Mouse (Mus musculus) MEL (cell line): ENCODE measurements around the gene Celf2. TPM values are rescaled to one million over a fixed set of nuclear protein-coding genes. Genes with fewer than 3 reads are reported as not detected.

Source experiments
- DNase-seq: peaks from one replicate; pipeline ENCODE4 v3.0.0; 2011; ENCODE audit warnings: low read depth, low spot score
- H3K27ac ChIP-seq: 2 replicates; pipeline ENCODE4 v1.5.1; 2012; ENCODE audit warnings: low read depth, mild to moderate bottlenecking, control low read depth, low read length, moderate library complexity; ENCODE audit not compliant: control insufficient read depth
- H3K27me3 ChIP-seq, 2 experiments: fragments of 150-350 bp in 1 of 2; sonication (generic) in 1 of 2; 2 replicates each; pipeline ENCODE4 v1.6.1; 2012; ENCODE audit warnings: low read length in 2 of 2, mild to moderate bottlenecking in 2 of 2, improper control_type of control experiment in 1 of 2, moderate library complexity in 1 of 2; ENCODE audit not compliant: insufficient read depth in 2 of 2, control insufficient read depth in 1 of 2
- H3K36me3 ChIP-seq, 2 experiments: 2 replicates each; pipeline ENCODE4 v1.6.1; 2012 to 2014; ENCODE audit warnings: low read length in 2 of 2, improper control_type of control experiment in 1 of 2, inconsistent platforms in 1 of 2, mild to moderate bottlenecking in 1 of 2; ENCODE audit not compliant: insufficient read depth in 2 of 2, control insufficient read depth in 1 of 2
- H3K4me1 ChIP-seq, 2 experiments: fragments of 150-350 bp in 1 of 2; sonication (generic) in 1 of 2; 2 replicates each; pipeline ENCODE4 v1.6.1; 2012; ENCODE audit warnings: low read length in 2 of 2, improper control_type of control experiment in 1 of 2, mild to moderate bottlenecking in 1 of 2; ENCODE audit not compliant: insufficient read depth in 2 of 2, control insufficient read depth in 1 of 2
- H3K4me3 ChIP-seq, 2 experiments: fragments of 150-350 bp in 1 of 2; sonication (generic) in 1 of 2; 2 replicates each; pipeline ENCODE4 v1.5.1; 2012; ENCODE audit warnings: low read depth in 2 of 2, low read length in 2 of 2, mild to moderate bottlenecking in 2 of 2, moderate library complexity in 2 of 2, control low read depth in 1 of 2, improper control_type of control experiment in 1 of 2; ENCODE audit not compliant: control insufficient read depth in 1 of 2, insufficient read depth in 1 of 2
- H3K79me2 ChIP-seq: 2 replicates; pipeline ENCODE4 v1.6.1; 2012; ENCODE audit warnings: mild to moderate bottlenecking, low read length, moderate library complexity; ENCODE audit not compliant: control insufficient read depth, poor library complexity, insufficient read depth
- H3K9ac ChIP-seq: 2 replicates; pipeline ENCODE4 v1.6.1; 2012; ENCODE audit warnings: low read depth, mild to moderate bottlenecking, control low read depth, low read length, moderate library complexity; ENCODE audit not compliant: control insufficient read depth, poor library complexity, severe bottlenecking
- H3K9me3 ChIP-seq: fragments of 150-350 bp; sonication (generic); replicated peaks from 2 replicates; pipeline ENCODE4 v1.6.1; 2012; ENCODE audit warnings: mild to moderate bottlenecking, low read length, improper control_type of control experiment, moderate library complexity; ENCODE audit not compliant: insufficient read depth
- BHLHE40 ChIP-seq: IDR thresholded peaks from 2 replicates; pipeline ENCODE4 v1.6.1; 2012; ENCODE audit warnings: low read depth, mild to moderate bottlenecking, inconsistent platforms, low read length, improper control_type of control experiment, borderline replicate concordance
- CHD1 ChIP-seq: IDR thresholded peaks from 2 replicates; pipeline ENCODE4 v1.6.1; 2012; ENCODE audit warnings: low read depth, mild to moderate bottlenecking, inconsistent platforms, low read length, improper control_type of control experiment
- CHD2 ChIP-seq: IDR thresholded peaks from 2 replicates; pipeline ENCODE4 v1.6.1; 2011; ENCODE audit warnings: low read length, improper control_type of control experiment
- E2F4 ChIP-seq: IDR thresholded peaks from 2 replicates; pipeline ENCODE4 v1.6.1; 2011; ENCODE audit warnings: low read depth, low read length, improper control_type of control experiment, borderline replicate concordance
- ELF1 ChIP-seq: IDR thresholded peaks from 2 replicates; pipeline ENCODE4 v1.6.1; 2014; ENCODE audit warnings: low read depth, mild to moderate bottlenecking, inconsistent platforms, low read length, improper control_type of control experiment, moderate library complexity
- HCFC1 ChIP-seq: IDR thresholded peaks from 2 replicates; pipeline ENCODE4 v1.6.1; 2012; ENCODE audit warnings: low read depth, mild to moderate bottlenecking, inconsistent platforms, low read length, improper control_type of control experiment, moderate library complexity
- KAT2A ChIP-seq: conservative IDR thresholded peaks from 2 replicates; pipeline ENCODE4 v1.6.1; 2012; ENCODE audit warnings: low read depth, low read length, improper control_type of control experiment, inconsistent platforms
- MAFK ChIP-seq: IDR thresholded peaks from 2 replicates; pipeline ENCODE4 v1.6.1; 2011; ENCODE audit warnings: low read depth, mild to moderate bottlenecking, low read length, improper control_type of control experiment, borderline replicate concordance
- MAX ChIP-seq: IDR thresholded peaks from 2 replicates; pipeline ENCODE4 v1.6.1; 2011; ENCODE audit warnings: low read length, improper control_type of control experiment
- MEF2A ChIP-seq: IDR thresholded peaks from 2 replicates; pipeline ENCODE4 v1.6.1; 2014; ENCODE audit warnings: low read depth, mild to moderate bottlenecking, inconsistent platforms, low read length, improper control_type of control experiment; ENCODE audit not compliant: poor library complexity, insufficient replicate concordance, severe bottlenecking; ENCODE audit errors: extremely low read depth
- MXI1 ChIP-seq: IDR thresholded peaks from 2 replicates; pipeline ENCODE4 v1.6.1; 2011; ENCODE audit warnings: mild to moderate bottlenecking, low read depth, low read length, improper control_type of control experiment
- MYC ChIP-seq: IDR thresholded peaks from 2 replicates; pipeline ENCODE4 v1.6.1; 2011; ENCODE audit warnings: low read depth, mild to moderate bottlenecking, low read length, improper control_type of control experiment, moderate library complexity
- NELFE ChIP-seq: IDR thresholded peaks from 2 replicates; pipeline ENCODE4 v1.6.1; 2011; ENCODE audit warnings: low read depth, low read length, improper control_type of control experiment
- POLR2AphosphoS5 ChIP-seq: IDR thresholded peaks from 2 replicates; pipeline ENCODE4 v1.6.1; 2012; ENCODE audit warnings: low read depth, borderline replicate concordance, mild to moderate bottlenecking, inconsistent platforms, low read length, moderate library complexity, mixed read lengths
- RAD21 ChIP-seq: IDR thresholded peaks from 2 replicates; pipeline ENCODE4 v1.6.1; 2011; ENCODE audit warnings: mild to moderate bottlenecking, low read depth, low read length, improper control_type of control experiment
- SIN3A ChIP-seq: IDR thresholded peaks from 2 replicates; pipeline ENCODE4 v1.6.1; 2012; ENCODE audit warnings: low read length, improper control_type of control experiment, inconsistent platforms
- TBP ChIP-seq: IDR thresholded peaks from 2 replicates; pipeline ENCODE4 v1.8.0; 2011; ENCODE audit warnings: low read depth, low read length, improper control_type of control experiment
- TCF12 ChIP-seq: IDR thresholded peaks from 2 replicates; pipeline ENCODE4 v1.6.1; 2014; ENCODE audit warnings: low read depth, mild to moderate bottlenecking, inconsistent platforms, low read length, improper control_type of control experiment, moderate library complexity
- UBTF ChIP-seq: IDR thresholded peaks from 2 replicates; pipeline ENCODE4 v1.6.1; 2012; ENCODE audit warnings: low read depth, mild to moderate bottlenecking, inconsistent platforms, low read length, improper control_type of control experiment, moderate library complexity, borderline replicate concordance; ENCODE audit not compliant: insufficient read depth
- USF2 ChIP-seq, 2 experiments: IDR thresholded peaks; 2 replicates each; pipeline ENCODE4 v1.6.1; 2011 to 2012; ENCODE audit warnings: improper control_type of control experiment in 2 of 2, low read length in 2 of 2, borderline replicate concordance in 1 of 2, inconsistent platforms in 1 of 2, low read depth in 1 of 2, mild to moderate bottlenecking in 1 of 2; ENCODE audit not compliant: insufficient read depth in 1 of 2
- ZMIZ1 ChIP-seq: IDR thresholded peaks from 2 replicates; pipeline ENCODE4 v1.6.1; 2012; ENCODE audit warnings: low read depth, mild to moderate bottlenecking, inconsistent platforms, low read length, improper control_type of control experiment, moderate library complexity
- polyA plus RNA-seq, 2 experiments: library from polyadenylated mRNA; stranded (reverse) in 1 of 2; unstranded in 1 of 2; fragments of >175 nt in 1 of 2; fragments of >200 nt in 1 of 2; gene quantifications; 2 replicates each; pipeline versions ENCODE4 v1.2.1 to v1.2.4; 2012; ENCODE audit warnings: low replicate concordance in 2 of 2, low read depth in 1 of 2; ENCODE audit not compliant: insufficient read length in 2 of 2, insufficient read depth in 1 of 2, missing spikeins in 1 of 2
- total RNA-seq: library from RNA; depleted of rRNA; stranded (reverse); fragments of 300-350 nt; gene quantifications from 2 replicates; pipeline ENCODE4 v1.2.3, GENCODE M21; 2012

The Celf2 gene
- total and polyA plus RNA-seq, 3 experiments: 8.9 to 16.7 TPM; not detected in 1

DNA sequence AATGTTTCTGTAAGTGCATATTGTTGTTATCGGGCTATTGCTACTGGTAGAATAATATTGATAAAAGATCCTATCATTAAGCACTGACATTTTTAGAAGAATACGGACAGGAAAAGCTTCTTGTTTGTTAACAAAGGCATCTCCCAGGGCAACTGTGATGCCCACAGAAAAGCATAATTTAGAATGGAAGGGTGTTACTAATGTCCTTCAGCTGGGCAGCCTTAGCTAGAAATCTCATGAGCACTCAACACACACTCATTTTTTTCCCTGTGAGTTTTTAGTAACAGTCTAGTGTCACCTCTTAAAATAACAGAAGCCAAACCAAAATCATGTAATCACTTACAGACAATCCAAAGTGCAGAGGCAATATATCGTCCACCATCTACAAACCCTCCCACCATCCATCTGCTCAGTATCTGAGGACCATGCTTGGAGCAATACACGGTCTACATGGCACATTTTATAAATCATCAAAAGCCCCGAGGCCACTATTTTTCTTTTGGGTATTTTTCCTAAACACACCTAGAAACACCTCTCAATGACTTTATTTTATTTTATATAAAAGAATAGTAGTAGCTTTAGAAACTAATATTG lies 713.3 kb downstream of the Celf2 start:
- Histone ChIP-seq H3K27ac (no peak overlapping the region), H3K27me3 (no peaks in the 10 kb centered on the region; a peak in 2 of 4 replicates), H3K4me1 (no peaks in the 10 kb centered on the region), H3K4me3 (no peak overlapping the region), H3K9me3 (no peaks in the 10 kb centered on the region), H3K79me2 (no peaks in the 10 kb centered on the region), H3K36me3 (no peaks in the 10 kb centered on the region), H3K9ac (no peak overlapping the region)
- DNase-seq: no peak
- TF ChIP-seq POLR2AphosphoS5: no peak
- TF ChIP-seq TBP: no peak
- no peak for TF ChIP-seq CHD2
- TF ChIP-seq MAX: no peak
- no peak for TF ChIP-seq ELF1
- TF ChIP-seq USF2 (IDR thresholded peaks at IDR 0.05; ENCODE audit: borderline replicate concordance in 1 of 2, insufficient read depth in 1 of 2, low read depth in 1 of 2, low read length in 2 of 2): no peak

DNA sequence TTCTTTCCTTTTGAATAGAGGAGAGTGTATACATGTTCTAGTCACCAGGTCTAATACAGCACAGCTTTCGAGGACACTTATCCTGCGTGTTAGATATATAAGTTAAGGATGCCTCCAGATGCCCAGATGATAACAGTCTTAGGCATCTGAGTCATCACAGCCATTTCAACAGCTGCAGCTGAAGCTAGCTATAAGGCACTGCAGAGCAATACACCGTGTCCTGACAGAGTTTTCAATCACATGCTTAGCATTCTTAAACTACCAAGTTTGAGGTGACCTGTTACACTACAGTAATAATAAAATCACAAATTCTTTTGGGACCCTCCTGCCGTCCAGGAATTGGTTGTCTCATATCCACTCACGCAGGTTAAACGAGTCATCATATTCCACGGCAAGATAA lies 714.5 kb downstream of the Celf2 start:
- TF ChIP-seq USF2 (IDR thresholded peaks at IDR 0.05; ENCODE audit: borderline replicate concordance in 1 of 2, insufficient read depth in 1 of 2, low read depth in 1 of 2, low read length in 2 of 2): no peak
- TF ChIP-seq BHLHE40: no peak
- no peak for TF ChIP-seq MXI1
- TF ChIP-seq CHD1: no peak
- no peak for TF ChIP-seq E2F4
- no peak for TF ChIP-seq HCFC1
- TF ChIP-seq RAD21: no peak
- TF ChIP-seq MYC: no peak
- no peak for TF ChIP-seq SIN3A
- TF ChIP-seq MAX: no peak
- no peak for TF ChIP-seq MEF2A
- TF ChIP-seq ELF1: no peak
- TF ChIP-seq MAFK: no peak
- TF ChIP-seq TBP: no peak
- no peak for TF ChIP-seq UBTF
- no peak for TF ChIP-seq KAT2A
- no peak for TF ChIP-seq TCF12
- no peak for TF ChIP-seq NELFE
- TF ChIP-seq ZMIZ1: no peak
- no peak overlapping the region for H3K4me3 ChIP-seq
- no peak overlapping the region for H3K27ac ChIP-seq
- H3K9ac ChIP-seq: no peak overlapping the region
- no peak for DNase-seq
- no peaks in the 10 kb centered on the region; a peak in 2 of 4 replicates for H3K27me3 ChIP-seq
- no peaks in the 10 kb centered on the region for H3K9me3 ChIP-seq
- no peaks in the 10 kb centered on the region for H3K4me1 ChIP-seq
- H3K36me3 ChIP-seq: no peaks in the 10 kb centered on the region
- H3K79me2 ChIP-seq: no peaks in the 10 kb centered on the region
